Mouse (Mus musculus) MN1 (cell line): ENCODE data around the gene St3gal4.
A peak's percentile ranks its signal among the peaks of the same experiment; 100 is the strongest.

Experiments
- DNase-seq: peaks from one replicate; pipeline ENCODE4 v3.0.0-alpha.2; 2016; ENCODE audit warnings: low spot score

Gene St3gal4

GRCm38 (mm10) chr9:35128995-35129418, 9.9 kb upstream of the St3gal4 start:
- DNase-seq, result no peak

- DNase-seq, result no peak
Measured at GRCm38 (mm10) chr9:35128564-35128963, 9.5 kb upstream of the St3gal4 start.

GRCm38 (mm10) chr9:35127561-35127960, 8.5 kb upstream of the St3gal4 start:
- DNase-seq, result no peak

- DNase-seq, result no peak
Measured at GRCm38 (mm10) chr9:35127147-35127546, 8.1 kb upstream of the St3gal4 start.

- DNase-seq, result no peak
Measured at GRCm38 (mm10) chr9:35124678-35124955, 5.5 kb upstream of the St3gal4 start.

- DNase-seq, result no peak
Measured at GRCm38 (mm10) chr9:35123804-35124677, 5.0 kb upstream of the St3gal4 start.

GRCm38 (mm10) chr9:35123456-35123803, 4.4 kb upstream of the St3gal4 start:
- DNase-seq, result peak; percentile 7

- no peak for DNase-seq
Measured at GRCm38 (mm10) chr9:35122551-35123266, 3.6 kb upstream of the St3gal4 start.

GRCm38 (mm10) chr9:35118563-35118962, 505 bp downstream of the St3gal4 start:
- DNase-seq, result no peak

GRCm38 (mm10) chr9:35117384-35118295, 1.4 kb downstream of the St3gal4 start:
- peak; percentile 24 for DNase-seq

GRCm38 (mm10) chr9:35116391-35117381, 2.4 kb downstream of the St3gal4 start:
- peak; percentile 76 for DNase-seq

- no peak for DNase-seq
Measured at GRCm38 (mm10) chr9:35115804-35116203, 3.3 kb downstream of the St3gal4 start.

GRCm38 (mm10) chr9:35115299-35115698, 3.8 kb downstream of the St3gal4 start:
- no peak for DNase-seq

- no peak for DNase-seq
Measured at GRCm38 (mm10) chr9:35114234-35114633, 4.8 kb downstream of the St3gal4 start.

GRCm38 (mm10) chr9:35111941-35112595, 7.0 kb downstream of the St3gal4 start:
- peak; percentile 8 for DNase-seq

- DNase-seq, result no peak
Measured at GRCm38 (mm10) chr9:35111446-35111845, 7.6 kb downstream of the St3gal4 start.

- no peak for DNase-seq
Measured at GRCm38 (mm10) chr9:35110567-35110966, 8.5 kb downstream of the St3gal4 start.

GRCm38 (mm10) chr9:35110051-35110450, 9.0 kb downstream of the St3gal4 start:
- no peak for DNase-seq

- no peak for DNase-seq
Measured at GRCm38 (mm10) chr9:35108916-35109315, 10.2 kb downstream of the St3gal4 start.

- no peak for DNase-seq
Measured at GRCm38 (mm10) chr9:35108066-35108465, 11.0 kb downstream of the St3gal4 start.

- DNase-seq, result no peak
Measured at GRCm38 (mm10) chr9:35107396-35107795, 11.7 kb downstream of the St3gal4 start.
